Mouse (Mus musculus): Measurements from ENCODE around the gene Ttc5.
"Not testable (repeated sequence)": the region's sequence is repeated elsewhere in the genome, so short reads cannot be mapped to it uniquely, and the experiment has no call there.

Gene Ttc5

DNA sequence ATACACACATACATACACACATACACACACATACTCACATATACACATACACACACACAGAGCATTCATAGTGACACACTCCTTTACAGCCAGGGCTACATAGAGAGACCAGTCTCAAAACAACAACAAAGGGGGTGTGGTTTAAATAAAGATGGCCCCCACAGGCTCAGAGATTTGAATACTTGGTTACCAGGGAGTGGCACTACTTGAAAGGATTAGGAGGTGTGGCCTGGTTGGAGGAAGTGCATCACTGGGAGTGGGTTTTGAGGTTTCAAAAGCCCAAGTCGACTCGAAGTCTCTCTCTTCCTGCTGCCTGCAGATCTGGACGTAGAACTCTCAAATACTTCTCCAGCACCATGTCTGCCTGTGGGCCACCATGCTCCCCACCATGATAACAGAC is 3.2 kb downstream of the Ttc5 start:
- DNase-seq (ENCODE audit: low read depth in 2 of 2, low spot score in 2 of 2): no peak

DNA sequence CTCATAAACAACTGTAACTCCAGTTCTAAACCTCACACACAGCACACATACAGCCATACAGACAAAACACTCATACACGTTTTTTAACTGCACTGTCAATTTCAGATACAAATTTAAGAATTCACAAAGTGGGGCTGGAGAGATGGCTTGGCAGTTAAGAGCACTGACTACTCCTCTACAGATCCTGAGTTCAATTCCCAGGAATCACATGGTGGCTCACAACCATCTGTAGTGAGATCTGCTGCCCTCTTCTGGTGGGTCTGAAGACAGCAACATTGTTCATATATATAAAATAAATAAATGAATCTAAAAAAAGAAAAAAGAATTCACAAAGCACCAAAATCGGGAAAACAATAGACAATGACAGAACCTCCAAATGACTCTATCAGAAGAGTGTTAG is 14.0 kb downstream of the Ttc5 start:
- no peak for DNase-seq (ENCODE audit: low read depth in 2 of 2, low spot score in 2 of 2)

DNA sequence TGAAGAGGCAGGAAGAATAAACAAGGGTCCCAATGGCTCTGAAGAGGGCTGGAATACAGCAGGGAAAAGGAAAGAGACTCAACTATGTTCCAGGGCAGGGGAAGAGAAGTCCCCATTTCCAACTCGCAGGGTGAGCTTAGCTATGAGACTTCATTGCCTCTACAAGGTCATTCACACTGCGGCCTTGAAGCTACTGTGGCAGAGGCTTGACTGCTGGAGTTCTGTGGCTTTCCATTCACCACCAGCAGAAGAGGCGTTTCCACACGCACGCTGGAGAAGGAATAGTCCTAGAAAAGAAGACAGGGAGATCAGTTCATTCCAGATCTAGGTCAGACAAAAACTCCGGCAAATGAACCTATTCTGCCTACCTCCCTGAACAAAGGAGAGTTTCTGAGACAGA is 19.6 kb downstream of the Ttc5 start:
- DNase-seq (ENCODE audit: low read depth in 2 of 2, low spot score in 2 of 2): no peak

DNA sequence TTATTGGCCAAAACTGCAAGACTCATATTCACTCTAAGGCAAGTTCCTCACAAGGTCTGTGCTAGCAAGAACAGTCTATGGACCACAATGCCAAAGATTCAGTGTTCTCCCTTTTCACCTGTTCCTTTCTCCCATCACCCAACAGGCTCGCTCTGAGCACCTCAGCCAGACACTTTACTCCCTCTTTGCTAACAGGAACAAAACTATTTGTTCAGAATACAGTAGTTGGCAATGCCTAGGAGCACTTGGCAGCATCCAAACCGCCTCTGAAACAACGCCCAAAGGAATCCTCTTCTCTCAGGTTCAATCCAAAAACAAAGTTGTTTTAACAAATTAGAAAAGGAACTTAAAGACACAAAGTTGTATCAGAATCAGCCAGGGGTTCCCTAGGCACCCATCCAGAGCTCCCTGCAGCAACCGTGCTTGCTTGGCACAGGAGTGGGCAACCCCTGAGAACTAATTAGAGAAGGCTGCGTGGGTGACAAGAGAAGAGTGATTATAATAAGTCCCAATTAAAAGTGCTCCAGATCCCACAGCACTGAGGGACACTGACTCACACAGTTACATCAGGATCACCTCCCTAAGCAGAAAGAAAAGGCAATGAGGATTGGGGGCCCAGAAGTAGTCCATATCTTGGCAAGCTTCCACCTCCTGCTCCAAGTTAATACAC is 26.8 kb downstream of the Ttc5 start:
- DNase-seq (ENCODE audit: low read depth in 2 of 2, low spot score in 2 of 2): no peak

DNA sequence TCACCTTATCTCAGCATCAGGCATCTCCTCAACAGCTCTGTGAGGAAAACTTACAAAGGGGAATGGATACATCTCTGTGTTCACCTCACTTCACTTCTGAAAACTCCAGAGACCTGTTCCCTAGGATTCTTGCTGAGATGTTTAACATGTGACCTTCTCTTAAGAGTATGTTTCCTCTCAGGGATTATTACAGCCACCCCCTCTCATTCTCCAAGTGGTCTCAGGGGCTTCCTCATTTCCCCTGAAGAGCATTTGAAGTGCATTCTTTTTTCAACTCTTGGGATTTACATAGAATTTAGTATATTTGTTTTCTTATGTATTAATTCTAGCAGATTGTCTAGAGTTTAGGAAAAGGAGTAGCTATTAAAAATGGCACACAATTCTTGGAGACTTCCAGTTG is 40.3 kb downstream of the Ttc5 start, which contains the start of gene Olfr749:
TSS of gene Olfr749 (minus strand) at position 101 of the 400 bp plus-strand sequence.
- no peak for DNase-seq (ENCODE audit: low read depth in 2 of 2, low spot score in 2 of 2)

DNA sequence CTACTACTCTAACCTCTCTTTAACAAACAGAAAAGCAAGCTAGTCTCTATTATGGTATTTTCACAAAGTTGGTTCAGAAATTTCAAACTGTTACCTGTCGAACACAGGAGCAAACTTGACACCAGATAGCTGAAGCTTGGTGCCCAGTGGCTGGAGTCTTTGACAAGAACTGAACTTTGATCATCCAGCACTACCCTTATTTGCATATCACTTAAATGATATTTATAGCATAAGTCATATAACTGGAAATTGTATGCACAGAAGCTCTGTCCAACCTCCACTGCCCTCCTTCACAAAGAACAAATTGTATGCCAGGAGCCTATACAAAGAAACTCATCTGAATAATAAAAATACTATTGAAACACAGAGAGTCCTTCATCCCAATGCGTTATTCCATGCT is 43.7 kb downstream of the Ttc5 start:
- no peak for DNase-seq (ENCODE audit: low read depth in 2 of 2, low spot score in 2 of 2)

DNA sequence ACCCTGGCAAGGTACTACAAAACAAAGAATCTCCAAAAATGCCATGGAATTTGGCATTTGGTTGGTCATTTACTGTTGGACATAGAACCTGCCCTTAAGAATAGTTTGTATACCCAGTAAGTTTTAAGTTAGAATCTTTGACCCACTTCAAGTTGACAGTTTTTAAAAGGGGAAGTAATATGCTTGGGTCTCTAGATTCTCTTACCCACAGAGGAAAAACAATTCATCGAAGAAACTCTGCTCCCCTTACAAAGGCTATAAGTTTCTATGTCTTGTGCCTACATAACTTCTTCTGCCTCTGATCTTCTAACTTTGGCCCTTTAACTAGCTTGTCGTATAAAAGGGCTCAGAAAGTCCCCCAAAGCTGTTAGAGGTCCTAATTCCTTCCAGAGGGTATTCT is 45.0 kb downstream of the Ttc5 start:
- no peak for DNase-seq (ENCODE audit: low read depth in 2 of 2, low spot score in 2 of 2)

DNA sequence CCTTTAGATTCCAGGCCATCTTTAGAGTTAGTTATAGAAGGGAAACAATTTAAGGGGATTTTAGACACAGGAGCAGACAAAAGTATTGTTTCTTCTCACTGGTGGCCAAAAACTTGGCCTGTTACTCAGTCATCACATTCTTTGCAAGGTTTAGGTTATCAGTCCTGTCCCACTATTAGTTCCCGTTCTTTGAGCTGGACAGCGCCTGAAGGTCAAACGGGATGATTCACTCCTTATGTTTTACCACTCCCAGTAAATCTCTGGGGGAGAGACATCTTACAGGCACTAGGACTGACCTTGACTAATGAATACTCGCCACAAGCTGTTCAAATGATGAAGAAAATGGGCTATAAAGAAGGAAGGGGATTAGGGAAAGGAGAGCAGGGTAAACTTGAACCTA is 62.9 kb downstream of the Ttc5 start:
- DNase-seq (ENCODE audit: low read depth in 2 of 2, low spot score in 2 of 2): not testable (repeated sequence)

DNA sequence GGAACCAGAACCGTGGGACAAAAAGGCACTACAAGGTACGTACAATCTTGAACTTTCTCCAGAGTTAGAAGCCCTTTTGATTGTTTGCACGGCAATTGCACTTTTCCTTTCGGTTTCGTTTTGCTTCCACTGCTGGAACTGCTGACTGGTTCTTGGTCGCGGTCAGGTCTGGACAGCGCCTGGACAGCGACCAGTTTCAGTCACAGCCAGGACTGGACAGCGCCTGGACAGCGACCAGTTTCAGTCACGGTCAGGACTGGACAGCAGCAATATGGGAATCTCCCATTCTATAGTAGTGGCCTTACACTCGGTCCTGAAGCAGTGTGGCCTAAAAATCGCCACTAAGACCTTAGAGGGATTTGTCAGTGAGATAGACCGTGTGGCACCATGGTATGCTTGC is 65.4 kb downstream of the Ttc5 start:
- DNase-seq (ENCODE audit: low read depth in 2 of 2, low spot score in 2 of 2): not testable (repeated sequence)
